Mouse (Mus musculus) olfactory bulb, adult 2 months (tissue): ENCODE measurements around the gene Tcp1.

Experiments
- CTCF ChIP-seq: fragments of 200-500 bp; IDR thresholded peaks from 2 replicates; pipeline ENCODE4 v1.5.1; 2012; ENCODE audit warnings: low read depth, mild to moderate bottlenecking, low read length, moderate library complexity; ENCODE audit not compliant: insufficient read depth
- POLR2A ChIP-seq: fragments of 200-500 bp; IDR thresholded peaks from 2 replicates; pipeline ENCODE4 v1.6.1; 2012; ENCODE audit warnings: mild to moderate bottlenecking, low read depth, low read length, moderate library complexity; ENCODE audit not compliant: insufficient read depth

GRCm38 (mm10) chr17:12875734-12876133 is 39.8 kb upstream of the Tcp1 start, which contains the start of gene Mrgprh:
- no peak for TF ChIP-seq CTCF
- TF ChIP-seq POLR2A = no peak
